Mouse (Mus musculus) lung, postnatal 0 days (tissue): Measurements from ENCODE around the gene Tmem25. TPM values are rescaled to one million over a fixed set of nuclear protein-coding genes. Genes with fewer than 3 reads are reported as not detected.

ENCODE experiments used
- ATAC-seq: fragments of 200-750 bp; cut with Nextera tagmentation; 2 replicates; pipeline ENCODE4 v1.8.0; 2017; ENCODE audit warnings: moderate library complexity
- DNase-seq: peaks from one replicate; pipeline ENCODE4 v3.0.0-alpha.2; 2016; ENCODE audit warnings: low spot score
- H3K27ac ChIP-seq: fragments of 300-500 bp; sonication (generic); 2 replicates; pipeline ENCODE4 v1.5.1; 2014; ENCODE audit warnings: antibody characterized with exemption, mild to moderate bottlenecking, low read length, mixed read lengths
- H3K27me3 ChIP-seq: fragments of 300-500 bp; sonication (generic); replicated peaks from 2 replicates; pipeline ENCODE4 v1.6.1; 2014; ENCODE audit warnings: low read length, mixed read lengths; ENCODE audit not compliant: insufficient read depth
- H3K36me3 ChIP-seq: fragments of 300-500 bp; sonication (generic); 2 replicates; pipeline ENCODE4 v1.6.1; 2014; ENCODE audit warnings: low read length, mixed read lengths; ENCODE audit not compliant: insufficient read depth
- H3K4me1 ChIP-seq: fragments of 300-500 bp; sonication (generic); 2 replicates; pipeline ENCODE4 v1.6.1; 2014; ENCODE audit warnings: antibody characterized with exemption, low read depth, low read length, mixed read lengths; ENCODE audit not compliant: insufficient read depth
- H3K4me2 ChIP-seq: fragments of 300-500 bp; sonication (generic); replicated peaks from 2 replicates; pipeline ENCODE4 v1.6.1; 2014; ENCODE audit warnings: low read depth, mild to moderate bottlenecking, low read length, moderate library complexity, mixed read lengths
- H3K4me3 ChIP-seq: fragments of 300-500 bp; sonication (generic); 2 replicates; pipeline ENCODE4 v1.5.1; 2014; ENCODE audit warnings: low read depth, low read length
- H3K9ac ChIP-seq: fragments of 300-500 bp; sonication (generic); replicated peaks from 2 replicates; pipeline ENCODE4 v1.6.1; 2014; ENCODE audit warnings: low read depth, mild to moderate bottlenecking
- H3K9me3 ChIP-seq: fragments of 300-500 bp; sonication (generic); 2 replicates; pipeline ENCODE4 v1.6.1; 2016; ENCODE audit warnings: low read length, mixed read lengths
- CTCF ChIP-seq: IDR thresholded peaks from 2 replicates; pipeline ENCODE4 v1.5.1; 2016; ENCODE audit warnings: antibody characterized with exemption, mild to moderate bottlenecking
- EP300 ChIP-seq: IDR thresholded peaks from 2 replicates; pipeline ENCODE4 v1.6.1; 2016; ENCODE audit warnings: antibody characterized with exemption, mild to moderate bottlenecking, control low read depth
- WGBS: fragments of 180-500 bp; shearing (Covaris S2); extraction: QIAGEN DNeasy Blood & Tissue Kit; methylation state at CpG from one replicate; pipeline ENCODE4 v1.1.7; 2014; 5-methylcytosine and 5-hydroxymethylcytosine counted together
- polyA plus RNA-seq: library from polyadenylated mRNA; unstranded; fragments of >200 nt; fragmentation: Nextera tagmentation; extraction: Ambion mirVana; gene quantifications from 2 replicates; pipeline ENCODE4 v1.2.1, GENCODE M21; 2015

Tmem25 gene
- polyA plus RNA-seq, 1 experiment from 2014 or later, result 0.91 TPM

- WGBS, result under 1% methylated on average over 63 of the region's 82 CpGs
- Histone ChIP-seq H3K27ac (peak within 1 kb of the TSS; percentile 99), H3K36me3 (no peaks in the 10 kb centered on the region), H3K9ac (peak within 1 kb of the TSS; percentile 98), H3K4me3 (peak within 1 kb of the TSS; percentile 99), H3K9me3 (no peaks in the 10 kb centered on the region), H3K4me1 (peaks cover 3% of the 10 kb centered on the region; the same call in 1 of the 2 replicates), H3K27me3 (no peaks in the 10 kb centered on the region), H3K4me2 (peak within 1 kb of the TSS; percentile 76)
- ATAC-seq, result peak; percentile 94
- DNase-seq, result peak; percentile 94
- no peak for TF ChIP-seq EP300
- no peak for TF ChIP-seq CTCF
These were observed 31.7 kb downstream of the Tmem25 start, which contains the start of the genes Arcn1 and Ift46 for GRCm38 (mm10) chr9:44767101-44768028. Gene Arcn1, minus strand, starts transcription at chr9:44767845. Gene Ift46, plus strand, starts transcription at chr9:44767908.

GRCm38 (mm10) chr9:44760873-44761272 is 38.2 kb downstream of the Tmem25 start:
- no peak overlapping the region for H3K27ac ChIP-seq
- no peak for DNase-seq
- no peaks in the 10 kb centered on the region for H3K9me3 ChIP-seq
- 0 out of 2 replicates have a peak, but pooled peaks cover 6% of the 10 kb centered on the region for H3K36me3 ChIP-seq
- no peak overlapping the region for H3K9ac ChIP-seq
- H3K27me3 ChIP-seq, result no peaks in the 10 kb centered on the region
- no peak for ATAC-seq
- no peak overlapping the region for H3K4me2 ChIP-seq
- WGBS, result 43% methylated on average over 2 of the region's 2 CpGs
- TF ChIP-seq CTCF, result no peak
- TF ChIP-seq EP300, result no peak
- H3K4me1 ChIP-seq, result peaks cover 2% of the 10 kb centered on the region; the same call in 1 of the 2 replicates
- H3K4me3 ChIP-seq, result no peak overlapping the region

GRCm38 (mm10) chr9:44748473-44748872 is 50.6 kb downstream of the Tmem25 start:
- H3K4me3 ChIP-seq, result no peak overlapping the region
- H3K9me3 ChIP-seq, result no peaks in the 10 kb centered on the region
- no peaks in the 10 kb centered on the region for H3K4me1 ChIP-seq
- 93% methylated on average over 7 of the region's 7 CpGs for WGBS
- peak; percentile 39 for TF ChIP-seq CTCF
- TF ChIP-seq EP300, result no peak
- H3K27me3 ChIP-seq, result no peaks in the 10 kb centered on the region
- DNase-seq (no peak), ATAC-seq (no peak)
- H3K36me3 ChIP-seq, result peaks cover 54% of the 10 kb centered on the region
- H3K27ac ChIP-seq, result no peak overlapping the region
- H3K9ac ChIP-seq, result no peak overlapping the region
- H3K4me2 ChIP-seq, result no peak overlapping the region

GRCm38 (mm10) chr9:44747341-44747740 is 51.8 kb downstream of the Tmem25 start:
- no peak for ATAC-seq
- peaks cover 46% of the 10 kb centered on the region for H3K36me3 ChIP-seq
- no peak overlapping the region for H3K27ac ChIP-seq
- TF ChIP-seq EP300, result no peak
- no peak for TF ChIP-seq CTCF
- H3K27me3 ChIP-seq, result no peaks in the 10 kb centered on the region
- H3K9ac ChIP-seq, result no peak overlapping the region
- no peaks in the 10 kb centered on the region for H3K9me3 ChIP-seq
- no peak for DNase-seq
- WGBS, result 95% methylated on average over 3 of the region's 3 CpGs
- H3K4me3 ChIP-seq, result no peak overlapping the region
- no peaks in the 10 kb centered on the region for H3K4me1 ChIP-seq
- H3K4me2 ChIP-seq, result no peak overlapping the region

GRCm38 (mm10) chr9:44746666-44747065 is 52.4 kb downstream of the Tmem25 start:
- Histone ChIP-seq H3K27me3 (no peaks in the 10 kb centered on the region), H3K36me3 (peaks cover 42% of the 10 kb centered on the region), H3K9me3 (no peaks in the 10 kb centered on the region), H3K4me3 (no peak overlapping the region), H3K27ac (no peak overlapping the region), H3K4me2 (no peak overlapping the region), H3K4me1 (no peaks in the 10 kb centered on the region), H3K9ac (no peak overlapping the region)
- DNase-seq (no peak), ATAC-seq (no peak)
- WGBS, result 90% methylated on average over 3 of the region's 3 CpGs
- TF ChIP-seq EP300 (no peak), CTCF (no peak)

- no peak for TF ChIP-seq EP300
- TF ChIP-seq CTCF, result no peak
- no peaks in the 10 kb centered on the region for H3K27me3 ChIP-seq
- H3K9ac ChIP-seq, result no peak overlapping the region
- no peak overlapping the region for H3K4me3 ChIP-seq
- no peak overlapping the region for H3K27ac ChIP-seq
- DNase-seq (no peak), ATAC-seq (no peak)
- H3K4me1 ChIP-seq, result no peaks in the 10 kb centered on the region
- H3K9me3 ChIP-seq, result no peaks in the 10 kb centered on the region
- peaks cover 42% of the 10 kb centered on the region for H3K36me3 ChIP-seq
- WGBS, result 92% methylated on average over 7 of the region's 7 CpGs
- H3K4me2 ChIP-seq, result no peak overlapping the region
These were observed 53.7 kb downstream of the Tmem25 start for GRCm38 (mm10) chr9:44745371-44745770.

Other genes starting within 250 kb of the Tmem25 start
- 0.17 TPM in 2 replicates for gene Cxcr5, start 237.4 kb downstream of the Tmem25 start, polyA plus RNA-seq
- gene Ddx6, start 194.4 kb downstream of the Tmem25 start, polyA plus RNA-seq, result 13.9 and 18.3 TPM in 2 replicates
- not detected in 2 replicates for gene Treh, start 126.1 kb downstream of the Tmem25 start, polyA plus RNA-seq
- 21.3 and 21.8 TPM in 2 replicates for gene Phldb1, start 64.1 kb downstream of the Tmem25 start, polyA plus RNA-seq
- 92.3 and 104 TPM in 2 replicates for gene Arcn1, start 31.5 kb downstream of the Tmem25 start, polyA plus RNA-seq
- 81.4 and 91.7 TPM in 2 replicates for gene Ift46, start 31.4 kb downstream of the Tmem25 start, polyA plus RNA-seq
- gene Ttc36, start 3.8 kb upstream of the Tmem25 start, polyA plus RNA-seq, result 12.9 and 15.1 TPM in 2 replicates
- gene Kmt2a, start 82.0 kb upstream of the Tmem25 start, polyA plus RNA-seq, result 6.9 and 8.1 TPM in 2 replicates
- gene Atp5l, start 121.4 kb upstream of the Tmem25 start, polyA plus RNA-seq, result 663 and 736 TPM in 2 replicates
- 12.9 and 13.2 TPM in 2 replicates for gene Ube4a, start 166.3 kb upstream of the Tmem25 start, polyA plus RNA-seq
- gene Cd3g, start 181.1 kb upstream of the Tmem25 start, polyA plus RNA-seq, result 0.63 and 1.1 TPM in 2 replicates
- gene Cd3d, start 182.5 kb upstream of the Tmem25 start, polyA plus RNA-seq, result 0.38 and 0.39 TPM in 2 replicates
- 0.18 and 0.27 TPM in 2 replicates for gene Cd3e, start 210.3 kb upstream of the Tmem25 start, polyA plus RNA-seq
- 4.2 and 4.3 TPM in 2 replicates for gene Mpzl2, start 240.5 kb upstream of the Tmem25 start, polyA plus RNA-seq